Mouse (Mus musculus): ENCODE measurements at regions not wholly inside any gene's neighbourhood (a gene's known extent, or its start where the extent isn't known, plus 50 kb on each side); places are given as distances from the start of the nearest gene placed in this dataset.

GRCm38 (mm10) chr14:36414656-36415273 lies 320.0 kb downstream of the 4930474N05Rik start:
- intact Hi-C loops (cut with DNase I): no loop called here
- DNase-seq: no peak

- DNase-seq: no peak
- intact Hi-C loops (cut with DNase I): no loop called here
Observed at GRCm38 (mm10) chr14:36414180-36414579, 319.5 kb downstream of the 4930474N05Rik start.
